Mouse (Mus musculus) stomach, embryonic 16.5 days (tissue): ENCODE results near the gene Cers6. TPM values are rescaled to one million over a fixed set of nuclear protein-coding genes. Genes with fewer than 3 reads are reported as not detected.

Experiments
- ATAC-seq: fragments of 200-750 bp; cut with Nextera tagmentation; 2 replicates; pipeline ENCODE4 v1.8.0; 2017; ENCODE audit warnings: moderate number of reproducible peaks, moderate TSS enrichment; ENCODE audit not compliant: insufficient read depth, low FRiP score
- H3K27ac ChIP-seq: fragments of 300-500 bp; sonication (generic); 2 replicates; pipeline ENCODE4 v1.5.1; 2014; ENCODE audit warnings: low read length
- H3K27me3 ChIP-seq: fragments of 300-500 bp; sonication (generic); 2 replicates; pipeline ENCODE4 v1.6.1; 2014; ENCODE audit warnings: low read length, control low read depth, mixed read lengths; ENCODE audit not compliant: control insufficient read depth, insufficient read depth
- H3K36me3 ChIP-seq: fragments of 300-500 bp; sonication (generic); 2 replicates; pipeline ENCODE4 v1.6.1; 2014; ENCODE audit warnings: low read length; ENCODE audit not compliant: control insufficient read depth, insufficient read depth
- H3K4me1 ChIP-seq: fragments of 300-500 bp; sonication (generic); 2 replicates; pipeline ENCODE4 v1.6.1; 2014; ENCODE audit warnings: low read length, control low read depth, mixed read lengths; ENCODE audit not compliant: control insufficient read depth, insufficient read depth
- H3K4me2 ChIP-seq: fragments of 300-500 bp; sonication (generic); 2 replicates; pipeline ENCODE4 v1.6.1; 2014; ENCODE audit warnings: low read depth, low read length, mixed read lengths
- H3K4me3 ChIP-seq: fragments of 300-500 bp; sonication (generic); replicated peaks from 2 replicates; pipeline ENCODE4 v1.5.1; 2014; ENCODE audit warnings: mild to moderate bottlenecking, low read length
- H3K9ac ChIP-seq: fragments of 300-500 bp; sonication (generic); 2 replicates; pipeline ENCODE4 v1.6.1; 2014; ENCODE audit warnings: low read length
- H3K9me3 ChIP-seq: fragments of 300-500 bp; sonication (generic); replicated peaks from 2 replicates; pipeline ENCODE4 v1.6.1; 2016; ENCODE audit warnings: low read length, control low read depth; ENCODE audit not compliant: control insufficient read depth
- WGBS: fragments of 180-500 bp; shearing (Covaris S2); extraction: QIAGEN DNeasy Blood & Tissue Kit; methylation state at CpG from one replicate; pipeline ENCODE4 v1.1.7; 2014; 5-methylcytosine and 5-hydroxymethylcytosine counted together
- polyA plus RNA-seq: library from polyadenylated mRNA; unstranded; fragments of >200 nt; fragmentation: Nextera tagmentation; extraction: Ambion mirVana; gene quantifications from 2 replicates; pipeline ENCODE4 v1.2.1, GENCODE M21; 2015

Cers6 gene
- polyA plus RNA-seq, 1 experiment from 2014 or later, result 26.0 TPM

- H3K4me2 ChIP-seq, result no peak overlapping the region
Observed at GRCm38 (mm10) chr2:69086505-69087260, 225.4 kb downstream of the Cers6 start.

DNA sequence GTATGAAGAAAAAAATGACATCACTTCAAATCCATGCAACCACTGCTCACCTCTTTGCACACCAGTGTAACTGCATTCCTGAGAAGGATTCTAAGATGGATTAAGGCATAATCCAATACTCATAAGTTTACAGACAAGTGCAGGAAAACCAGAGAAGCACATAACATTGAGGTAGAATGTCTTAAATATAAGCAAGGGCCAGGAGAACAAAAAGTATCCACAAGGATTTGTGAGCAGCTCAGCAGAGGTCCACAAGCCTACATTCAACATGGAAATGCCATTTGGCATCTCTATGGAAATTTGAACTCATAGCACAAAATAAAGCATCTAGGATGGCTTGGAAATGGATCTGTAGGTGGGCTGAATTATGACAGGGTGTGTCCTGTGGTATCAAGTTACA, 234.6 kb downstream of the Cers6 start:
- Histone ChIP-seq H3K27me3 (no peaks in the 10 kb centered on the region), H3K9me3 (no peaks in the 10 kb centered on the region), H3K9ac (no peak overlapping the region), H3K36me3 (no peaks in the 10 kb centered on the region), H3K4me1 (no peaks in the 10 kb centered on the region), H3K27ac (no peak overlapping the region), H3K4me2 (no peak overlapping the region), H3K4me3 (no peak overlapping the region)
- ATAC-seq, result no peak

More at GRCm38 (mm10) chr2:69086505-69087260, 225.4 kb downstream of the Cers6 start:
- 0 out of 2 replicates have a peak, but pooled peaks have one; percentile 33 for ATAC-seq
- Histone ChIP-seq H3K9me3 (no peaks in the 10 kb centered on the region), H3K4me3 (no peak overlapping the region), H3K36me3 (no peaks in the 10 kb centered on the region), H3K9ac (no peak overlapping the region), H3K27ac (no peak overlapping the region), H3K27me3 (no peaks in the 10 kb centered on the region), H3K4me1 (no peaks in the 10 kb centered on the region)
- 68% methylated on average over 8 of the region's 8 CpGs for WGBS

DNA sequence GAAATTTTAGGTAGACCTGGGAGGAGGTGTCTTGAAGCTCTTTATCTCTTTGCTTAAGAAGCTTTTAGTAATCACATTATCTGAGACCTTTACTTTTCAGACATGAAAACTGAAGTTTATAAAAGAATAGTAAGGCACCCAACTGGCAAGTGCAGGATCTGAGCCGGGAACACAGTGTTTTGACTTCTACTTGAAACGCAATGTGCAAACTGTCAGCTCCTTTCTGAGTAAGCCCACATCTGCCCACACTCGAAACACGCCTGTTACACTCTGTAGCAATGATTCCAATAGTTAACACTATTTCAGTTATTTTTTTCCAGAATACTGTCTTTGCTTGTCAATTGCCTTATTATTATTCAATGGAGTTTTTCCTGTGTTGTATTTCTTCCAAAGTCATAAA, 235.6 kb downstream of the Cers6 start:
- no peaks in the 10 kb centered on the region for H3K9me3 ChIP-seq

DNA sequence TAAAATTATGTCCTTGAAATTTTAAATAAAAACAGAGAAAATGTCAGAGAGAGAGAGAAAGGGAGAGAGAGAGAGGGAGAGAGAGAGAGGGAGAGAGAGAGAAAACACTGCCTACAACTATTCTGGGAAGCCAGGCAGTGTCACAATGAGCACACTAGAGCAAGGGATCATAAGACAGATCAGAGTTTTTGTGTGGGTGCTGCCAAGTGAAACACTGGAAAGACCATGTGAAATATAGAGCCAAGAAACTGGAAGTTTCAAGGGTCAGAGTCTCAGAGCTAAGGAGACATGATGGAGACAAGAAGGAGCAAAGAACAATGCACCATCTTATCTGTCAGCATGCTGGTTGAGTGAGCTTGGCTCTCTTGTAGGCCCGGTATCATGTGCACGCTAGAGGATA, 236.3 kb downstream of the Cers6 start:
- WGBS, result 94% methylated on average over 2 of the region's 2 CpGs
- H3K4me3 ChIP-seq, result no peak overlapping the region
- H3K27ac ChIP-seq, result no peak overlapping the region
- H3K27me3 ChIP-seq, result no peaks in the 10 kb centered on the region
- no peaks in the 10 kb centered on the region for H3K4me1 ChIP-seq
- ATAC-seq, result no peak
- H3K4me2 ChIP-seq, result no peak overlapping the region
- no peaks in the 10 kb centered on the region for H3K9me3 ChIP-seq
- no peak overlapping the region for H3K9ac ChIP-seq
- H3K36me3 ChIP-seq, result no peaks in the 10 kb centered on the region

More for the DNA sequence above, 235.6 kb downstream of the Cers6 start:
- 82% methylated on average over 4 of the region's 4 CpGs for WGBS
- H3K36me3 ChIP-seq, result no peaks in the 10 kb centered on the region
- no peak overlapping the region for H3K4me2 ChIP-seq
- ATAC-seq, result no peak
- H3K9ac ChIP-seq, result no peak overlapping the region
- H3K4me1 ChIP-seq, result no peaks in the 10 kb centered on the region
- no peaks in the 10 kb centered on the region for H3K27me3 ChIP-seq
- no peak overlapping the region for H3K4me3 ChIP-seq
- no peak overlapping the region for H3K27ac ChIP-seq

- H3K9me3 ChIP-seq, result no peaks in the 10 kb centered on the region
- no peak overlapping the region for H3K9ac ChIP-seq
- ATAC-seq, result no peak
- no peaks in the 10 kb centered on the region for H3K36me3 ChIP-seq
- 80% methylated on average over 3 of the region's 3 CpGs for WGBS
- H3K4me3 ChIP-seq, result no peak overlapping the region
- H3K4me2 ChIP-seq, result no peak overlapping the region
- no peak overlapping the region for H3K27ac ChIP-seq
- H3K4me1 ChIP-seq, result no peaks in the 10 kb centered on the region
- no peaks in the 10 kb centered on the region for H3K27me3 ChIP-seq
Observed at GRCm38 (mm10) chr2:69098701-69099100, 237.5 kb downstream of the Cers6 start.

DNA sequence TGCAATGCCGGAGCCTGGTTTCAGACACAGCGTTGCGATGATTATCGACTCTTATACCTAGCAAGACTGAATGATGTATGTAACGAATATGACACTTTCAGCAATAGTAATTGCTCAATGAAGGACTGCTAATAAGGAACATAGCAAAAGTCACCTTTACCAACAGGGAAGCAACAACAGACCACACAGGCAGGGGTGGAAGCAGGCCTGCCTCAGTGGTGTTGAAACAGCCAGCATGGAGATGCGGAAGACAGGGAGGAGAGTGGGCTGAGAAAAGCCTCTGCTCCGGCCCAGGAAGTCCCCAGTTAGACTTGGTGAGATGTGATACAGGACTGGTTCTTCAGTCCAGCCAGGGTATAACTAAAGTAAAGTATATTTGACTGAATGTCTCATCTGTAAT, 237.9 kb downstream of the Cers6 start:
- Histone ChIP-seq H3K4me1 (no peaks in the 10 kb centered on the region), H3K27me3 (no peaks in the 10 kb centered on the region), H3K4me2 (no peak overlapping the region), H3K9me3 (no peaks in the 10 kb centered on the region), H3K4me3 (no peak overlapping the region), H3K9ac (no peak overlapping the region), H3K27ac (no peak overlapping the region), H3K36me3 (no peaks in the 10 kb centered on the region)
- WGBS, result 95% methylated on average over 7 of the region's 7 CpGs
- no peak for ATAC-seq

DNA sequence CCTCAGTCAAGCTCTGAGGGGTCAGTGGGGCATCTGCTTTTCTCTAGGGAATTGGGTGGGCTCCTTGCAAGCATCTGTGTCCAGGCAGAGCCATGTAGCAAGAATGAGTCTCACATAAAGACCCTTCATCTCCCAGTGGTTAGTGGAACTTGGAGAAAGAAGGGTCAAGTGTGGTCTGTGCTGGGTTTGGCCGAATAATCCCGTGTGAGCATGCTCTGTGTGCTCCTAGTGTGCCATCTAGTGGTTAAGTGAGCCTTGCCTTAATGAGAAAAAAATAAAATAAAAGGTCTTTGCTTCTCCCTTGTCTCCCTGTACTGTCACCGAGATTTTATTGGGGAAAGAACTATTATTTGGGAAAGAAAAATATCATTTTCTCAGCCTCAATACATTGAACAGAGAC, 239.5 kb downstream of the Cers6 start:
- H3K4me2 ChIP-seq, result no peak overlapping the region

DNA sequence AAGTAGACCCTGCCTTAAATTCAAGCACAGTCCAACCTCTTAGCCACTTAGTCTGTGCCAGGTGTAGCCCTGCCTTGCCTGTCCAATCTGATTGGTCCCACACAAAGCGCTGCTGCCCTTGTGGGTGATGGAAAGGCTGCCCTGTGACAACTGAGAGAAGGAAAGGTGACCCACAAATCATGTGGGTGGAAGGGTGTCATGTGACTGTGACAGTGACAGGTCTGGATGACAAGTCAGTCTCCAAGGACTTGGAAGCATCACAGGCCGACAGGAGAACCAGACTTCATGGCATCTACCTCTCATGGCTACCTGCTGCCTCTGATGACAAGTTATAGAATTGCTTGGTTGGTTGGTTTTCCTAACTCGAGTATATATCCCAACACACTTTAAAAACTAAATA, 242.3 kb downstream of the Cers6 start:
- Histone ChIP-seq H3K4me1 (no peaks in the 10 kb centered on the region), H3K36me3 (no peaks in the 10 kb centered on the region), H3K9ac (no peak overlapping the region), H3K27ac (no peak overlapping the region), H3K4me2 (no peak overlapping the region), H3K4me3 (no peak overlapping the region), H3K9me3 (no peaks in the 10 kb centered on the region), H3K27me3 (no peaks in the 10 kb centered on the region)
- no peak for ATAC-seq
- WGBS, result 91% methylated on average over 3 of the region's 3 CpGs

More for the DNA sequence above, 239.5 kb downstream of the Cers6 start:
- WGBS, result 21% methylated on average over 3 of the region's 3 CpGs
- H3K4me1 ChIP-seq, result no peaks in the 10 kb centered on the region
- H3K9me3 ChIP-seq, result no peaks in the 10 kb centered on the region
- no peak overlapping the region for H3K27ac ChIP-seq
- H3K36me3 ChIP-seq, result no peaks in the 10 kb centered on the region
- ATAC-seq, result no peak
- H3K27me3 ChIP-seq, result no peaks in the 10 kb centered on the region
- H3K9ac ChIP-seq, result no peak overlapping the region
- no peak overlapping the region for H3K4me3 ChIP-seq

DNA sequence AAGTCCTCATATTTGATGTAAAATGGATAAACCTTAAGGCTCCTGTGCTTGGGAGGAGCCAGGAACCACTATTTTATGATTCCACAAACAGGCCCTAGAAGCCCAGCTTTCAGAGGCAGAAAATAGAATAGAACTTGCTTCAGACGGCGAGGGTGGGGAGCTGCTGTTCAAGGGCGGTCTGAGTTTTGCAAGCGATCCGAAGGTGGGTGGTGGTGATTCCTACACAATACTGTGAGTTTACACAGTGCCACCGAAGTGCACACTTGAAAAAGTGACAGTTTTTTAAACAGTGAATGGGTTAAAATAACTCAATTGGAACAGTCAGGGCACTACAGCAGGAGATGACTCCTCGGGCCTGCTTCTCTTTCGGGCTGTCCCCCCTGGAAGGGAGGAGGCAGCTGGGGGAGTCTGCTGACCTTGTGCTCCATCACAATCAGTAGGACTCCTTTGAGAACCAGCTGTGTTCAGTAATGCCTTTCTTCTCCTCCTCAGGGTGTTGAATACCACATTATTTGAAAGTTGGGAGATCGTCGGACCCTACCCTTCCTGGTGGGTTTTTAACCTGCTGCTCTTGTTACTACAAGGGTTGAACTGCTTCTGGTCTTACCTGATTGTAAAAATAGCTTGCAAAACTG, 243.4 kb downstream of the Cers6 start:
- no peak overlapping the region for H3K4me2 ChIP-seq
- ATAC-seq, result no peak
- no peaks in the 10 kb centered on the region for H3K9me3 ChIP-seq
- H3K4me1 ChIP-seq, result peaks cover 3% of the 10 kb centered on the region; the same call in 1 of the 2 replicates
- no peak overlapping the region for H3K4me3 ChIP-seq
- H3K27ac ChIP-seq, result no peak overlapping the region
- no peaks in the 10 kb centered on the region for H3K27me3 ChIP-seq
- H3K36me3 ChIP-seq, result no peaks in the 10 kb centered on the region
- WGBS, result 46% methylated on average over 10 of the region's 10 CpGs
- H3K9ac ChIP-seq, result no peak overlapping the region
